Mouse (Mus musculus) cerebellum, adult 8-10 months (tissue): Measurements from ENCODE around the gene Sec13.

Experiments
- DNase-seq: peaks from one replicate; pipeline ENCODE4 v3.0.0; 2022

Gene Sec13

GRCm38 (mm10) chr6:113697222-113698205, 43.0 kb downstream of the Sec13 start:
- DNase-seq, result peak; percentile 42

GRCm38 (mm10) chr6:113696582-113697221, 43.8 kb downstream of the Sec13 start, which contains the start of gene Tatdn2:
Tatdn2 (plus strand) TSS chr6:113697050.
- peak; percentile 93 for DNase-seq

- DNase-seq, result no peak
These were observed 44.7 kb downstream of the Sec13 start for GRCm38 (mm10) chr6:113695766-113696355.

GRCm38 (mm10) chr6:113695203-113695602, 45.3 kb downstream of the Sec13 start:
- no peak for DNase-seq

- no peak for DNase-seq
These were observed 47.2 kb downstream of the Sec13 start for GRCm38 (mm10) chr6:113693377-113693776.

- DNase-seq, result no peak
These were observed 47.8 kb downstream of the Sec13 start for GRCm38 (mm10) chr6:113692661-113693133.

GRCm38 (mm10) chr6:113691084-113691462, 49.5 kb downstream of the Sec13 start:
- DNase-seq, result no peak

GRCm38 (mm10) chr6:113690400-113691083, 50.0 kb downstream of the Sec13 start:
- DNase-seq, result no peak

GRCm38 (mm10) chr6:113690008-113690399, 50.5 kb downstream of the Sec13 start:
- no peak for DNase-seq

GRCm38 (mm10) chr6:113686551-113687125, 53.9 kb downstream of the Sec13 start:
- peak; percentile 21 for DNase-seq

GRCm38 (mm10) chr6:113683081-113683825, 57.3 kb downstream of the Sec13 start:
- no peak for DNase-seq

GRCm38 (mm10) chr6:113681271-113681670, 59.3 kb downstream of the Sec13 start:
- DNase-seq, result peak; percentile 66

GRCm38 (mm10) chr6:113679993-113680566, 60.5 kb downstream of the Sec13 start:
- DNase-seq, result no peak

- DNase-seq, result no peak
These were observed 62.1 kb downstream of the Sec13 start for GRCm38 (mm10) chr6:113678246-113679012.
